In the genomic region with DNA sequence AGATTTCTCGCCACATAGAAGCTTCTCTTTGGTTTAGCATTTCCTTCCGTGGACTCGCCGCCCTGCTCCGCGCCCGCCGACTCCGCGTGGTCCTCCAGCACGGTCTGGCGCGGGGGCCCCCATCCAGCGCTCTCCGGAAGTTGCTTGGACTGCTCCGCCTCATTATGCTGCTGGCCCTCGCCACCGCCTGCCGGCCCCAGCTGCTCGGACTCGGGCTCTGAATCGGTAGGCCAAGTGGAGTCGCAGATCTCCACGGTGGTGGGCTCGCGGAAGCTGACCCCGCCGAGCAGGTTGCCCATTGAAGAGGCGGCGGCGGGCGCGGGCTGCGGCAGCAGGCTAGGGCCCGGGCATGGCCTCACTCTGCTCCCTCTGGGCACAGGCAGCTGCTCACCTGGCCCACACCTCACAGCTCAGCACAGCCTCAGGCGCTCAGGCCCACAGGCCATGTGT, we compare ENCODE assay signal across 9 mouse cellular contexts. TPM values are rescaled to one million over a fixed set of nuclear protein-coding genes. Genes with fewer than 3 reads are reported as not detected.
DNase-seq lines count a peak whose midpoint lies in the region; ATAC-seq and TF ChIP-seq lines count a peak whose summit lies in the region.
"Had no signal": no experiment of that assay in that cellular context is flagged by ENCODE, and none has a peak within 500 bp of the region (broad histone marks: within the 10 kb centered on the region; RNA-seq: fewer than 3 reads in every experiment).

No protein-coding gene starts in this region.

- peak in 1 of 2 experiments; percentile 1 for DNase-seq in layer of hippocampus, adult 2 months (ENCODE audit: low spot score in 2 of 2)
- DNase-seq in layer of hippocampus, adult 8-10 months (ENCODE audit: low spot score in 2 of 2): no peak
- DNase-seq in adrenal gland, postnatal 14 days: peak; percentile 27
- peak; percentile 10 for DNase-seq in lung, postnatal 10 days
- DNase-seq in retina, postnatal 1 day: peak; percentile 77

- no peaks in the 10 kb centered on the region for H3K9me3 ChIP-seq in forebrain, embryonic 13.5 days (replicated peaks)
- H3K9me3 ChIP-seq in intestine, postnatal 0 days (ENCODE audit: control insufficient read depth): no peaks in the 10 kb centered on the region

- H3K36me3 ChIP-seq in forebrain, embryonic 13.5 days (ENCODE audit: poor library complexity, severe bottlenecking): no peaks in the 10 kb centered on the region
- no peaks in the 10 kb centered on the region for H3K36me3 ChIP-seq in intestine, postnatal 0 days (ENCODE audit: control insufficient read depth, insufficient read depth)

- TF ChIP-seq CTCF in layer of hippocampus, adult 2 months (conservative IDR thresholded peaks at IDR 0.05): no peak
- TF ChIP-seq CTCF in intestine, postnatal 0 days (IDR thresholded peaks at IDR 0.05; ENCODE audit: low read depth): no peak

- H3K9ac ChIP-seq in forebrain, embryonic 13.5 days: peak overlapping the region; percentile 70
- H3K9ac ChIP-seq in intestine, postnatal 0 days (ENCODE audit: low read depth, low read length): peak overlapping the region; percentile 18; the same call in 1 of the 2 replicates

- WGBS in forebrain, embryonic 13.5 days: 4% methylated on average over 36 of the region's 36 CpGs
- 6% methylated on average over 36 of the region's 36 CpGs for WGBS in intestine, postnatal 0 days

- H3K27ac ChIP-seq in layer of hippocampus, adult 2 months: no peak overlapping the region
- H3K27ac ChIP-seq in forebrain, embryonic 13.5 days: no peak overlapping the region
- H3K27ac ChIP-seq in intestine, postnatal 0 days (ENCODE audit: low read depth, low read length): no peak overlapping the region

- H3K4me1 ChIP-seq in forebrain, embryonic 13.5 days: no peaks in the 10 kb centered on the region
- no peaks in the 10 kb centered on the region for H3K4me1 ChIP-seq in intestine, postnatal 0 days (replicated peaks; ENCODE audit: control insufficient read depth, insufficient read depth, low read length)

- no peaks in the 10 kb centered on the region for H3K27me3 ChIP-seq in forebrain, embryonic 13.5 days
- H3K27me3 ChIP-seq in intestine, postnatal 0 days (replicated peaks; ENCODE audit: control insufficient read depth, insufficient read depth, low read length): no peaks in the 10 kb centered on the region

- peak; percentile 99 for ATAC-seq in forebrain, embryonic 13.5 days
- peak; percentile 63 for ATAC-seq in intestine, postnatal 0 days
- ATAC-seq in activated CD4-positive, CD25-positive, alpha-beta regulatory T cell, adult 4 months: no peak

- peak overlapping the region; percentile 50 for H3K4me3 ChIP-seq in layer of hippocampus, adult 2 months
- H3K4me3 ChIP-seq in forebrain, embryonic 13.5 days: peak overlapping the region; percentile 50
- peak overlapping the region; percentile 31 for H3K4me3 ChIP-seq in intestine, postnatal 0 days (ENCODE audit: low read depth, low read length)
- H3K4me3 ChIP-seq: myocyte had no signal

- peak overlapping the region; percentile 76 for H3K4me2 ChIP-seq in forebrain, embryonic 13.5 days
- H3K4me2 ChIP-seq in intestine, postnatal 0 days (replicated peaks; ENCODE audit: low read depth): peak overlapping the region; percentile 69

RNA-seq across cellular contexts. Expression of a gene that starts 14.5 kb away (rescaled TPM):
- total RNA-seq in layer of hippocampus, adult 2 months (2021): under 1 TPM; 0.17 to 0.18 TPM
- total RNA-seq in layer of hippocampus, adult 8-10 months (2022): under 1 TPM; 0.18 to 0.32 (median 0.27) TPM
- not detected in 2 replicates for total RNA-seq in adrenal gland, postnatal 14 days (2021)
- polyA plus RNA-seq in forebrain, embryonic 13.5 days (2015; fragmentation: Nextera tagmentation; extraction: Ambion mirVana): not detected in 2 replicates
- not detected in 2 replicates for polyA plus RNA-seq in intestine, postnatal 0 days (2015; fragmentation: Nextera tagmentation; extraction: Ambion mirVana)
- under 1 TPM in 1 of 2 experiments, not detected in 1; 0.09 TPM for polyA plus RNA-seq in activated CD4-positive, CD25-positive, alpha-beta regulatory T cell, adult 4 months (2017; shearing (Covaris generic))
- polyA plus RNA-seq: myocyte had no signal

RNA-seq across cellular contexts. Expression of a gene that starts 26.9 kb away (rescaled TPM):
- under 1 TPM; 0.54 to 0.74 TPM for total RNA-seq in layer of hippocampus, adult 2 months (2021)
- 1 to 10 TPM in 1 of 4 experiments, under 1 TPM in 3; 0.55 to 1.1 (median 0.70) TPM for total RNA-seq in layer of hippocampus, adult 8-10 months (2022)
- not detected in 2 replicates for total RNA-seq in adrenal gland, postnatal 14 days (2021)
- 0.06 TPM in 1 of 2 replicates, not detected in the other for polyA plus RNA-seq in forebrain, embryonic 13.5 days (2015; fragmentation: Nextera tagmentation; extraction: Ambion mirVana)
- polyA plus RNA-seq in intestine, postnatal 0 days (2015; fragmentation: Nextera tagmentation; extraction: Ambion mirVana): not detected in 2 replicates
- not detected for polyA plus RNA-seq in activated CD4-positive, CD25-positive, alpha-beta regulatory T cell, adult 4 months (2017; shearing (Covaris generic))

RNA-seq across cellular contexts. Expression of a gene that starts 40.8 kb away (rescaled TPM):
- total RNA-seq in layer of hippocampus, adult 2 months (2021): under 1 TPM; 0.29 to 0.41 TPM
- total RNA-seq in layer of hippocampus, adult 8-10 months (2022): under 1 TPM; 0.52 to 0.64 (median 0.58) TPM
- not detected in 2 replicates for total RNA-seq in adrenal gland, postnatal 14 days (2021)
- not detected in 2 replicates for polyA plus RNA-seq in forebrain, embryonic 13.5 days (2015; fragmentation: Nextera tagmentation; extraction: Ambion mirVana)
- polyA plus RNA-seq in intestine, postnatal 0 days (2015; fragmentation: Nextera tagmentation; extraction: Ambion mirVana): not detected in 2 replicates
- under 1 TPM; 0.10 to 0.34 TPM for polyA plus RNA-seq in activated CD4-positive, CD25-positive, alpha-beta regulatory T cell, adult 4 months (2017; shearing (Covaris generic))
- polyA plus RNA-seq: myocyte had no signal

Comparison
In these comparisons a context has a peak if more than half of its experiments do, and no peak if none do; other contexts are left out.
1. DNase-seq: peak in adrenal gland, postnatal 14 days (single experiment), lung, postnatal 10 days (single experiment) and retina, postnatal 1 day (single experiment); none in layer of hippocampus, adult 8-10 months (0 of 2).
2. Peak in every context shown above with its lines, with median percentiles within 50 percentile points of each other: H3K4me3 ChIP-seq.